Comparison of ENCODE assay signal across 9 mouse cellular contexts in genomic region chr5:109601080-109601479, GRCm38 (mm10). TPM values are rescaled to one million over a fixed set of nuclear protein-coding genes. Genes with fewer than 3 reads are reported as not detected.
DNase-seq lines count a peak whose midpoint lies in the region; ATAC-seq and TF ChIP-seq lines count a peak whose summit lies in the region.
"Had no signal": no experiment of that assay in that cellular context is flagged by ENCODE, and none has a peak within 500 bp of the region (broad histone marks: within the 10 kb centered on the region; RNA-seq: fewer than 3 reads in every experiment).

No protein-coding gene starts in this region.

- no peak overlapping the region for H3K4me2 ChIP-seq in liver, postnatal 0 days (ENCODE audit: low read depth, low read length)
- H3K4me2 ChIP-seq: midbrain, embryonic 12.5 days had no signal

- H3K9ac ChIP-seq in liver, postnatal 0 days (replicated peaks), result no peak overlapping the region
- H3K9ac ChIP-seq: midbrain, embryonic 12.5 days had no signal

- no peaks in the 10 kb centered on the region for H3K36me3 ChIP-seq in liver, postnatal 0 days (replicated peaks; ENCODE audit: insufficient read depth, low read length)
- H3K36me3 ChIP-seq: midbrain, embryonic 12.5 days had no signal

- peak; percentile 45 for ATAC-seq in CD4-positive, CD25-positive, alpha-beta regulatory T cell, adult 4 months
- 0 out of 2 replicates have a peak, but pooled peaks have one; percentile 23 for ATAC-seq in liver, postnatal 0 days

- TF ChIP-seq EP300 in liver, postnatal 0 days (IDR thresholded peaks at IDR 0.05; ENCODE audit: low read depth), result no peak

- no peak overlapping the region for H3K4me3 ChIP-seq in layer of hippocampus, adult 2 months
- H3K4me3 ChIP-seq in liver, postnatal 0 days (ENCODE audit: low read depth, low read length), result no peak overlapping the region
- H3K4me3 ChIP-seq: midbrain, embryonic 12.5 days had no signal

- intact Hi-C loops in heart, postnatal 14 days (cut with DNase I), result loop anchor here (5.0 kb wide), 1 partner anchor 426 kb away; no protein-coding TSS in a partner anchor

- DNase-seq in layer of hippocampus, adult 2 months (ENCODE audit: low spot score in 2 of 2), result peak in 1 of 2 experiments; percentile 10
- no peak for DNase-seq in layer of hippocampus, adult 8-10 months (ENCODE audit: low spot score in 2 of 2)
- peak; percentile 67 for DNase-seq in R1 (ENCODE audit: low read depth, low spot score)
- peak; percentile 3 to 11 for DNase-seq in heart, postnatal 14 days
- DNase-seq in liver, postnatal 0 days, result peak; percentile 60
- DNase-seq in thymus, postnatal 14 days, result peak; percentile 38
- DNase-seq in layer of hippocampus, adult 9-10 months (ENCODE audit: low spot score), result no peak

- no peak overlapping the region for H3K27ac ChIP-seq in layer of hippocampus, adult 2 months
- no peak overlapping the region for H3K27ac ChIP-seq in liver, postnatal 0 days (ENCODE audit: low read depth)
- H3K27ac ChIP-seq: midbrain, embryonic 12.5 days had no signal

- H3K9me3 ChIP-seq in liver, postnatal 0 days (ENCODE audit: low read length), result no peaks in the 10 kb centered on the region

- 15% methylated on average over 3 of the region's 3 CpGs for WGBS in liver, postnatal 0 days (ENCODE audit: insufficient replicate concordance)

- no peaks in the 10 kb centered on the region for H3K4me1 ChIP-seq in liver, postnatal 0 days (ENCODE audit: insufficient read depth)
- H3K4me1 ChIP-seq: midbrain, embryonic 12.5 days had no signal

- no peaks in the 10 kb centered on the region for H3K27me3 ChIP-seq in liver, postnatal 0 days (ENCODE audit: insufficient read depth, low read length)
- H3K27me3 ChIP-seq: midbrain, embryonic 12.5 days had no signal

- TF ChIP-seq CTCF in layer of hippocampus, adult 2 months (conservative IDR thresholded peaks at IDR 0.05), result peak; percentile 68
- peak; percentile 67 for TF ChIP-seq CTCF in liver, postnatal 0 days (IDR thresholded peaks at IDR 0.05; ENCODE audit: low read depth)

RNA-seq across cellular contexts. Expression of gene Crlf2, which starts 42.3 kb away (rescaled TPM):
- total RNA-seq in layer of hippocampus, adult 2 months (2021), result 10 to 100 TPM; 24.3 to 26.5 TPM
- total RNA-seq in layer of hippocampus, adult 8-10 months (2022), result 10 to 100 TPM; 25.7 to 42.9 (median 33.2) TPM
- polyA plus RNA-seq in CD4-positive, CD25-positive, alpha-beta regulatory T cell, adult 4 months (2017; shearing (Covaris generic)), result 1 to 10 TPM; 6.2 to 7.2 TPM
- total RNA-seq in heart, postnatal 14 days (2021), result 10 to 100 TPM; 10.3 to 11.7 TPM
- 8.9 and 10.2 TPM in 2 replicates for polyA plus RNA-seq in liver, postnatal 0 days (2015; fragmentation: Nextera tagmentation; extraction: Ambion mirVana)

Comparison
In these comparisons a context has a peak if more than half of its experiments do, and no peak if none do; other contexts are left out.
1. DNase-seq: peak in R1 (single experiment), heart, postnatal 14 days (2 of 2), liver, postnatal 0 days (single experiment) and thymus, postnatal 14 days (single experiment); none in layer of hippocampus, adult 8-10 months (0 of 2) and layer of hippocampus, adult 9-10 months (single experiment).